Mouse (Mus musculus) WW6 (cell line): ENCODE data around the gene Atg3.

Experiments
- DNase-seq: peaks from one replicate; pipeline ENCODE4 v3.0.0-alpha.2; 2013; ENCODE audit warnings: low read depth, low spot score

Atg3 gene

DNA sequence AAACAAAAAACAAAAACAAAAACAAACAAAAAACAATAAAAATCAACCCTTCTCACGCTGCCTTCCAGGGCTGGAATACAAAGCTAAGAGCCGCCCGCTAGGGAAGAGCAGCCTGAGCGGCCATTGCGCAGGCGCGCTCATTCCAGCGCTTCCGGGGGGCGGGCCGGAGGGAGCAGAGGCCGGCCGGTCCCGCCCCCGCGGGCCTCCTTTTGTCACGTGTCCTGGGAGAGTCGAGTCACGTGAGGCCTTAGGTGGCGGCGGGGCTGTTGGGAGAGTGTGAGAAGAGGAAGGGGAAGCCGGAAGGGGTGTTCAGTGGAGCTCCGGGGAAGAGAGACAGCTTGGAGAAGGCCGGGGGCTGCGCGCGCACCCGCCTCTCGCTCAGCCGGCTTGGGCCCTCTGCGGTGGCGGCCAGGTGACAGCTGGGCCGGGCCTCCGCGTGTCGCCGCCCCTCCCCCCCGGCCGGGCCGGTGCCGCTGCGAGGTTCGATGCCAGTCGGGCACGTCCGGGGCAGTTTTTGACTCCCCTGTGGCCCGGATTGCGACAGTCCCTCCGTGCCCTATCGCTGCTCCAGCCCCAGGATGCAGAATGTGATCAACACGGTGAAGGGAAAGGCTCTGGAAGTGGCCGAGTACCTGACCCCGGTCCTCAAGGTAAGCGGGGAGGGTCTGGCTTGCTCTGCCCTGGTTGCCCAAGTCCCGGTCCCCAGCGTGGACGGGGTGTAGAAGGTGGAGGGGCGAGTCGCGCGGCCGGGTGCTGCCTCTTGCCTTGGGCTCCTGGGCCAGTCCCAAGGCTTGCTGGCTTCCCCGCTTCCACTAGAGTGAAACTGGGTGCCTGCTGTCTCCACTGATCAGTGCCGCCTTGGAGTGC lies at the start of gene Atg3, which contains the start of gene Slc35a5:
TSS of gene Atg3 (plus strand) at position 264 of the 867 bp plus-strand sequence.
TSS of gene Slc35a5 (minus strand) at position 185 of the 867 bp plus-strand sequence.
- DNase-seq, result peak; percentile 89

DNA sequence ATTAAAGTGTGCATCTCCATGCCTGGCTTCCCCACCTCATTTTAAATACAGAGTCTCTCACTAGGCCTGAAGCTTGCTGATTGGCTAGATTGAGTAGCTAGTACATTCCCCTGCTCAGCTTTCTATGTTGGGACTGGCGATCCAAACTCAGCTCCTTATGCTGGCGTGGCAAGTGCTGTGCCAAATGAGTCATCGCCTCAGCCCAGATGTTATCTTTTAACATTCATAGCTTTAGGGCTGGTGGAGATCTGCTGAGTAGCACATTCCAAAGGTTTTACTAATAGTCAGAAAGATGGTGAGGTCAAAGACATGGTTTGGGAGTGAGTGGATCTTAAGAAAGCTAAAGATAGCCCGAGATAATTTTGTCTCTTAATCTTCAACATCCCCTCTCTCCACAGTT lies 48.1 kb upstream of the Atg3 start:
- no peak for DNase-seq

DNA sequence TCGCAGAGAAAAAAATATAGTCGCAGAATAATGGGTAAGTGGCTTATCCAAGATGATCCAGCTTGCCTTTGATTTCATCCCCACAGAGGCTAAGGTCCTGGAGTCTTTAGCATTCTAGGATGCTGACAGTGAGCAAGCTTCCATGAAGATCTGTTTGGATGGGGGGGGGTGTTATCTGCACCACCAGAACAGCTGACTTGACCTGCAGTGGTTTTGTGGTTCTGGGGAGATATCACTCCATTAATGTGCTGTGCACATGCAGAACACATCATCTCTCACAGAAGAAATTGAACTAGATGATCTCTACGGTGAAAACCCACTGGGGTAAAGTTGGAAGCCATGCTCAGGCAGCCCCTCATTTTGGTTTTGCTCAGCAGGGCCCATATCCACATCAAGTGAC lies 41.4 kb upstream of the Atg3 start:
- no peak for DNase-seq

DNA sequence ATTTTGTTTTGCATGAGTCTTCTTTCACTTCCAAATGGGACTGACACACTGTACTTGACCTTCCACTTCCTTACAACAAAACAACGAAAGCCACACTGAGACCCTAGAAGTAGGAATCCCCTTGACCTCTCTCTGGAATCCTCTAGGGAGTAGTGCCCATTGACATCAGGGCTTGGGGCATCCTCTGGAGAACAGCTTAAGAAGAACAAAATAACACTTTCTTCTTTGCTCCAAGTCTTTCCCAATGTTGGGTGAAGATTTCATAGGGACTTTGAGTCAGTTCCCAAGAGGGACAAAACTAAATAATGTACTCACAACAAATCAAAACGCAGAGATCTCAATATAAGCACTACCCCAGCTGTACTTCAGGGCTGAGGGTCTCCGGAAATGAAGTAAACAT lies 39.8 kb upstream of the Atg3 start:
- no peak for DNase-seq

DNA sequence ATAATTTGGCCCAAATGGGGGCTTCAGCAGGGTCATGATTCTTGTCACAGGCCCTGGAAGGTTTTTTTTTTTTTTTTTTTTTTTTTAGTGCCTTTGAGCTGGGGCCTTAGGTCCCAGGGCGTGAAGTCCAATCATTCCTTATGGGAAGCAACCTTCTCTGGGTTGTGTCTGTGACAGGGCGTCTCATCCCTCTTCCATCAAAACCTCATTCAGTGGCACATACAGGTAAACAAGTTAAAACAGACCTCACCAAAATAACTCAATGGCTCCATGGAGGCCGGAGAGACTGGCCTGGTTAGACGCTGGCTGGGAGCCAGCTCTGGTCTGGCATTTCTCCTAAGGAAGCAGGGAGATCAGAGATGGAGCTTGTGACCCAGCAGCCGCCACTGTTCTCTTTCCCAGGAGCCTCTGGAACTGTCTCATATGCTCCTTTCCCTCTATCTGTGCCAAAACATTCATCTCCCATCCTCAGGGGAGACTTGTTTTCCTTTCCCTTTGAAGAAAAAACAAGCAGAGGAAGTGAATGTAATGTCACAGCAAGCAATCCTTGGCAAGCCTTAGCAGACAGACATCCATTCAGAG lies 37.6 kb upstream of the Atg3 start:
- DNase-seq, result no peak

DNA sequence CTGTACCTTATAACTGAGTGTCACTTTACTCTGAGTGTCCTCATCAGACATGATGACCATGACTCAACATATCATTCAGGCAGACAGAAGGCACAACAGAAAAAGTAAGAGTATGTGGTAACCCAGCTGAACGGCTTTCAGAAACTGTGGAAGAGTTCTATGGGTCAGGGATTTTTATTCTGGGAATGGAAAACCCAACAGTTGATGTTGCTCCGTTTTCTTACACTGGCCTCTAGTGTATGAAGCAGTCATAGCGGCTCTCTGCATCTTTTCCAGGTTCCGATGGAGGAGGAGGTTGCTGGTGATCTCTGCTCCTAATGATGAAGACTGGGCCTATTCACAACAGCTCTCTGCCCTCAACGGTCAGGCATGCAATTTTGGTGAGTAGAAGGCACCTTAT lies 36.0 kb upstream of the Atg3 start:
- no peak for DNase-seq

DNA sequence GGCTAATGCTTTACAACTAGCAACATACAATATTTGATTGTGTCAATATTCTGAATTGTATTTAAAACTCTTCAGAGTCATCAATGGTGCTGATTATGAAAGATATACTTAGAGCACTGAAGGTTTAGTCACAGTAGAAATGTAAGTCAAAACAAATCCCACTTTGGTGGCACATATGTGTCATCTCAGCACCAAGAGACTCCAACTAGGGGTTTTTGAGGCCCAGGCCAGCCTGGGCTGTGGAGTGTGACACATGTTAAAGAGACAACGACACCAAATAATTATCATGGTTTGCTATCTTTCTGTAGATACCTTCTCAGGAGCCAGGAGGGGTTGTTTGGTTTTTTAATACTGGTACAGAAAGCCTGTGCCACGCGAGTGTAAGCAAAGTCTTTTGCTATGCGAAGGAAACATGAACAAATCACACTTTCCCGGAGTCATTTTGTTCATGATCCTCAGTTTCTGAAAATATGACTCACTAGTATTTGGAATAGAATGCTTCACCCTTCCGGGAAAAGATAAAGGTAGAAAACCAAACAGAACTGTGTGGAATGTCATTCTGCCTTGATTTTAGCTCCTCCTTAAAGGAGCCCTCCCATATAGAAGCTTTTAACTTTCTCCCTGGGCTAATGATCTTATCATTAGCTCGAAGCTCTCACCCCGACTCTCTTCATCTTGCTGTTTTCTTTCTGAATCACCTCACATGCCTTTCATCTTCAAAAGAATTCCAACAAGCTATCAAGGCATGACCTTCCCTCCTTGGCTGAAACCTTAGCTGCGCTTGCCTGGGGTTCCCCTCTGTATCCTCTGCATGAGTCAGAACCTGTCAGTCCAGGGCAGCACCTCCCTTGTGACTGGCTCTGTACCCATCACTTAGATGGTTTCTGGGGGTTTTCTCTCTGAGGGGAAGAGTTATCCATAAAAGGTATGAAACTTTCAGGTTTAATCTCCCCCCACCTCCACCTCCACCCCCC lies 34.1 kb upstream of the Atg3 start:
- DNase-seq, result no peak

DNA sequence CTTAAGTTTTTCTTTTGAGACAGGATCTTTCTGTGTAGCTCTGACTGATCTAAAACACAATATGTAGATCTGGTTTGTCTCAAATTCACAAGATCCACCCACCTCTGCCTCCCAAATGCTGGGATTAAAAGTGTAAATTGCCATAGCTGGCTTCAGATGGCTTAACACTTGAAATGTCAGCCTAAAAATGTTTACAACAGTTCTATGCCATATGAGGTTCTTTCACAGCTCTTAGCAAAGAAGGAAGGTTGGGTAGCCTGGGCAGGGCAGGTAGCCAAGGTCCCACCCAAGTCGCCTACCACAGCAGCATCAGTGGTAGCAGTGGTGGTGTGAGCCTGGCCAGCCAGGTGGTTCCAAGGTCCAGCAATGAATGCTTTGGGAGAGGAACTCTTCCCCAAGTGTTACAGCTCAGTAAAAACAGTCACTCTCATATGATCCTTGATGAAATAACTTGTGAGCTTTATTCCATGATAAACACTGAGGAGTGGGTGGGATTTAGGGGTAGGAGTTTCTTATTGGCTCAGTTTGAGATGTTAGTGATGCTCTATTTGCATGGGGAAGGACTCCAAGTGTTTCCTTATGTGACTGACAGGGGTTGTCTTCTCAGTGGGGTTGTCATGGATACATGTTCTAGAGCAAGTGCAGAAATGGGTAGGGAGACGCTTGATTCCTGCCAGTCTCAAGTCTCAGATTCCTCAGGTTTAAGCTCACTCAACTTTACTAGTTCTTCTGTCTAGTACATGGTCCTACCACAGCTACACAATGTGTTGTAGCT lies 30.5 kb upstream of the Atg3 start:
- DNase-seq, result no peak

DNA sequence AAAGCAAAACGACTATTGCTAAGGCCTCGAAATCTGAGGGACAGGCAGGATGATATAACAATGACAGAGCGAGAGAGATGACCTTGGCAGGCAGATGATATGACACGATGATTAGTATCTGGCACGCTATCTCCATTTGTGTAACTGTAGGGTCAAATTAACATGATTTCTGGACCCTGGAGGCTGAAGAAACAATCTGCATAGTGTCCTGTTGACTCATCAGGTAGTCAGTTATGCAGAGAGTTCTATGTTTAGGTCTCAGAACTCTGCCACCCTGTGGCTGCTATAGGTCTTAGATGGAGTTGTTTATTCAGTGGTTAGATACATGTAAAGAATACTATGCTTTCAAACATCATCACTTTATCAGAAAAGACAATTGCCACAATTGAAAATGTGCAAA lies 16.9 kb upstream of the Atg3 start:
- DNase-seq, result no peak

DNA sequence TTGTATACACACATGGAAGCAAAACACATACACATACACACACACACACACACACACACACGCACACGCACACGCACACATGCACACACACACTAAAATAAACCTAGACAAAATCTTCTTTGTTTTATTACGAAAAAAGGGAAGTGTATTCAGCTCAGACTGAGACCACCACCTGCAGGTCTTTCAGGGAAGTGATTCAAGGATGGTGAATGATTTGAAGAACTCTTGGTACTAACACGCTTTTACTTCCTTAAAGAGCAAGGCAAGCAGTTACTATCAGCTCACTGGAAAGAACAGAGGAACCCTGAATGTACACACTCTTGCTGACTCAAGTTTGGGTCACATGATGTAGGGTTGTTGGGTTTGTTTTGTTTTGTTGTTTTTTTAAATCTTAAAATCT lies 16.0 kb upstream of the Atg3 start:
- DNase-seq, result no peak

DNA sequence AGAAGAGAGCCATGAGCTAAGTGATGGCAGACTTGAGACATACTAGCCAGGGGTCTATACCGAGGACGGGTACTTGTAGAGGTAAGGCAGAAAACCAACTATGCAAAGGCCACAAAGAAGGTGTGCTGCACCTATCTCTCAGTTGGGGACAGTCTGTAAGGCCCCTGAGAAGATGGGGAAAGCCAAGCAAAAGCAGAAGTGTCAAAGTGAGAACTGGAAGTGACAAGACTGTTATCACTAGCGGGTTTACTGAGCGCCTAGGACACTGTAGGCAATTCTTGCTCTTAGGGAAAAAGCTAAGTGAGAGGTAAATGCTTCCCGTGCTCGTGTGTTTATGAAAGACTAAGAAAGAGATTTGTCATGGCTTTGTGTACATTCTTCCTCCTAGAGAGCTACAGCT lies 13.5 kb upstream of the Atg3 start:
- DNase-seq, result no peak

DNA sequence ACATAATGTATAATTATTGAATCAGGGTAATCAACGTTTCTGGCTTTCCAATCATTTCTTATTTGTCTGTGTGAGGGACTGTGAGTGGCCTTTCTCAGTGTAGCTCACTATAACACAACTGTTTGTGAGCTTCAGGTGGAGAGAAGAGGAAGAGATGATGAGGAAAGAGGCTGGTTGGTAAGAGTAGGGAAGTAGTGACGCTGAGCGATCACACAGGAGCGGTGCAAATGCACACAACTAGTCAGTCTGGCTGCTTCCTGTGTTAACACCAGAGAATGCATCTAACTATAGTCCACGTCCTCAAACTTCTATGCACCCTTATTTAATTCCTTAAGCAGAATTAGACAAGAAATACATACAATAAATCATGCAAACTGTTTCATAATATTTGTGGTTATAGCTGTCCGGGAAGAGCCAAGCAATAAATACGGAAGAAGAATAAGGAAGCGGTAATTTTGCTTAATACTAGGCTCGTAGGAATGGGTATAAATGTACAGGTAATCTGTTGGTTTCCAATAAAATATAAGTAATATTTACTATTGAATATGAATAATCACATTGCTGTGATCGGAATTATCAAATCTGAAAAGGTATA lies 10.0 kb upstream of the Atg3 start:
- no peak for DNase-seq

DNA sequence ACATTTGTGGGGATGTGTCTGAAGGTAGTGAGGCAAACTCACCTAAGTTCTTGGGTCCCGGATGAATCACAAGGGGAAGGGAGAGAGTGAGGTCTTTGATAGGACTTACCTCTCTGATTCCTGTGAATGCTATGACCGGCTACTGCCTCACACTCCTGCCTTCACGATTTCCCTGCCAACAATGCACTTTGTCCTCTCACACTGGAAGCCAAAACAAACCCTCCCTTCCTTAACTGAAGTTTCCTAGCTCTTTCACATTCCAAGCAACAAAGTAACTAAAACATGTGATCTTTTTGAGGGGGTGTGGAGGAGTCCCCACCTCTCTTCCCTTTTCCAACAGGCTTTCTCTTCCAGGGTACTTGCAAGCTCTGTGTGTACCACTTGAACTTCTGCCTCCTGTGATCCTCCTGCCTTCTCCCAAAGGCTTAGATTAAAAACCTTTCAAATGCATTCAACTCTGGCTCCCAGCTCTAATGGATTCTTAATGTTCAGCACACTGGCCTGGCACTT lies 3.8 kb upstream of the Atg3 start:
- no peak for DNase-seq

DNA sequence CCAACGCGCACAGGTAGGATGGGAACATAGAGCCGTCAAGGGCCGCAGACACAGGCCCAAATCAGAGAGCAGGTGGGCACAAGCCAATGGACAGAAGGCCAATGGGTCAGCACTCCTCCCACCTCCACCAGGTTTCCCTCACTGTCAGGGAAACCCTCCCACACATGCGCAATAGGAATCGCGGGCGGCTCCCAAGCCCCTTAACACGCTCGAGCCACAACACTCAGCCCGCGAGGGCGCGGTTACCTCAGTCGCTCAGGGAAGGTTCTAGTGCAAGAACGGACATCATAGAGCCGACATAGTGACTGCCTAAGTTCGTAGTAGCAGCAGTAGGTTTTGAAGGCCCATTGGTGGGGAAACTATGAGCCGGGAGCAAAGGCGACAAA lies 456 bp upstream of the Atg3 start:
- peak; percentile 45 for DNase-seq

DNA sequence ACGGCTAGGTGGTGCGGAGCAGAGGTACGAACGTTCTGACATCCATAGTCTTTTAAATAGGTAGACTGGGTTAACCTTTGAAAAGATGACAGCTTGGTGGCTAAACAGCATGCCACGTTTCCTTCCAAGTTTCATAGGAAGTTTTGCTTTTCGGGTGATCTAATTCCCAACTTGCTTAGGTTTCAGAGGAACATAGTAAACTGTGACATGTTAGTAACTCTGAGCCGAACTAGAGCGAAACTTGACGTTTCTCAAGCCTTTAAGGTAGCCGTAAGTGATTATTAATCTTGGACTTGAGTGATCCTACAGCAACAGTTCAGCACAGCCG lies 768 bp downstream of the Atg3 start:
- DNase-seq, result no peak

DNA sequence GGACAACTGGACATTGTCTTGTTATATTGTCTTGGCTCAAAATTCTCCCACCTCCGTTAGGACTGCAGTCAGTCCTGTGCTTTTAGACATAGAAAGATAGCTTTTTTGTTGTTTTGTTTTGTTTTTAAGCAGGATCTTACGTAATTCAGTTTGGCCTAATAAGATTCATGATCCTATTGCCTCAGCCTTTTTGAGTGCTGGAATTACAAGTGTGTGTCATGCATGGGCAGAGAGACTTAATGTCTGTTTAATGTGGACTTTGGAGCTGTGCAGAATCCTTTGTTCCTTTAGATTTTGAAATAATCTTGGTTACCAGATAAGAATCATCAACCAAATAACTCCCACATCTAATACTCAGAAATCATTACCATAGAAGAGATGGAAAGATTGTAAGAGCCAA lies 20.0 kb downstream of the Atg3 start:
- no peak for DNase-seq

DNA sequence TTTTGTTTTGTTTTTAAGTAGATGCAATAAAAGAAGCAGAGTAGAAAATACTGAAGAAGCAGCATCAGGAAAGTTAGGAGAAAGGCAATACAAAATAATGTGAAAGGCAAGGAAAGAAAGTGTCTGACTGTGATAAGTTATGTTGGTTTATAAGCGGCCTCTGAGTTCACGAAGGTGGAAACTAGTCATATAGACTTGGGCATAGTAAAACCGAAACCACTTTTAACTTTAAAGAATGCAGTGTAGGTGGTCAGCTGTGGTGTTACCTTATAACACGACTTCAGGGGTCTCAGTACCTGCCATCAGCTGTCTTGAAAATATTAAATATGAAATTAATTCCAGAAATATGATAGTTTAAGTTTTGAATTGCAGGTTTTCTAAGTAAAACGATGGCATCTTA lies 23.2 kb downstream of the Atg3 start:
- no peak for DNase-seq

DNA sequence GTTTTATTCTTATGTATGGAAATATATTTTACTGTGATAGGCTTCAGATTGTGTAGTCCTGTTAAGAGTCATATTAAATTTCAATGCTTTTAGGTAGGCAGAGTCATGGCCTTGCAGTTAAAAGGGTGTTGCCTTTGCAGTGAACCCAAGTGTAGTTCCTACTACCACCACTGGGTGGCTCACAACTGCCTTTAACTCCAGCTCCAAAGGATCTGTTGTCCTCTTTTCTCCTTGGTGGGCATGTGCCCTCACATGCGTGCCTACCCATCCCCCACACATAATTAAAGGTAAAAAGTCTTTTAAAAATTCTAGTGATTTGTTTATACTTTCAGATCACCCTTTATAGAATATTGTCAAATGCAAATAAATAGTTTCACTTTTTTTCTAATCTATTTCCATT lies 34.0 kb downstream of the Atg3 start:
- DNase-seq, result peak; percentile 16

DNA sequence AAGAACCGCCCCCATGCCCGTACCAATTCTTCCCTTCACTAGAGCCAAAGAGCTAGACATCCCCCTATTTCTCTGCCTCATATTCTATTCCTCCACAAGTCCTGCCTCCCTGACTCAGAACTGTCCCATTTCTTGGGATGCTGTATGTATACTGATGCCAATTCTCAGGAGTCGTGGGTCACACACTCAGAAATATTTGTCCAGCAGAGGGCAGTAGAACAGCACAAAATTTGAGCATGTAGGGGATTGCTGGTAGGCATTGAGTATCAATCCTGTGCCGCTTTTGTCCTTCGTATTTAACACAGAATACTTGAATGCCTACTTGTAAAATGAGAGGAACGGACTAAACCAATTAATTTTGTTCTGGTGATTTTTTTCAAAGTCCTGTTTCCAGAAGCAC lies 38.2 kb downstream of the Atg3 start:
- DNase-seq, result peak; percentile 31

DNA sequence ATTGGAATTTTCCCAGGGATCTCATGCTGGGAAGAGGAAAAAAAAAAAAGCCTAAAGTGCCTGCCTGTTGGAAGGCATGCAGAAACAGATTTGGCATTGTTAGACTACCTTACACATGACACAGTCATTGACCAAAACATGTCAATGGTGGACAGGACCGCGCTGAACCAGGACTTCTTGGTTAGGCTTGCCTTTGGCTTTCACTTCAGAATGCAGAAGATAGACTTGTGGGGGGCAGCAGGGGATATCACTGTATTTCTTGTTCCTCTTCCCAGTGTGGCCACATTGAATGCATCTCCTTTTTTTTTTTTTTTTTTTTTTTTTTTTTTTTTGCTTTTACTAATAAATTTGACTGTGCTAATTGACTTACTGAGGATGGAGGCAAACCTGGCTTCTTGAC lies 42.8 kb downstream of the Atg3 start:
- DNase-seq, result no peak

DNA sequence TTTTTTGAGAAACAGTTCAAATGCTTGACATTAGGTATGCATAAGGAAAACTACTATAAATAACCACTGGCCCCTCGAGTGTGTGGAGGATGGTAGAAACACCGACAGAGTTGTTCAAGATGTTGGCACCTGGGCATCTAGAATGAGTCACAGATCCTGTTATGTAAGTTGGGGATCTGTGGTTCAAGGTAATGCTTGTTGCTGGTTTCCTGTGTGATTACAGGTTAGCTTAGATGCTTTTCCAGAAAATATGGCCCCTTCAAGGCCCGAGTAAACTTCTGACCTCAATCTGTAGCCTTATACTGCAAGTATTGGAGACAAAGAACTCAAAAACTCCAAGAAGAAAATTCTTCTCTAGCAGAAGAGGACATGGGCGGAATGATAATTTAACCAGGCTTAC lies 45.9 kb downstream of the Atg3 start:
- DNase-seq, result no peak
